Mouse (Mus musculus) activated CD4-positive, CD25-positive, alpha-beta regulatory T cell, adult 4 months (primary cell): ENCODE data around the gene Slc12a6. TPM values are rescaled to one million over a fixed set of nuclear protein-coding genes. Genes with fewer than 3 reads are reported as not detected.
"Not testable (repeated sequence)": the region's sequence is repeated elsewhere in the genome, so short reads cannot be mapped to it uniquely, and the experiment has no call there.

Source experiments
- ATAC-seq: one replicate; pipeline ENCODE4 v1.8.0; 2017
- polyA plus RNA-seq, 2 experiments: library from polyadenylated mRNA; unstranded; fragments of 100-300 nt; shearing (Covaris generic); gene quantifications; one replicate each; pipeline ENCODE4 v1.2.1; 2017

Slc12a6 gene
- polyA plus RNA-seq, 2 experiments from 2014 or later = 47.9 to 48.7 TPM

DNA sequence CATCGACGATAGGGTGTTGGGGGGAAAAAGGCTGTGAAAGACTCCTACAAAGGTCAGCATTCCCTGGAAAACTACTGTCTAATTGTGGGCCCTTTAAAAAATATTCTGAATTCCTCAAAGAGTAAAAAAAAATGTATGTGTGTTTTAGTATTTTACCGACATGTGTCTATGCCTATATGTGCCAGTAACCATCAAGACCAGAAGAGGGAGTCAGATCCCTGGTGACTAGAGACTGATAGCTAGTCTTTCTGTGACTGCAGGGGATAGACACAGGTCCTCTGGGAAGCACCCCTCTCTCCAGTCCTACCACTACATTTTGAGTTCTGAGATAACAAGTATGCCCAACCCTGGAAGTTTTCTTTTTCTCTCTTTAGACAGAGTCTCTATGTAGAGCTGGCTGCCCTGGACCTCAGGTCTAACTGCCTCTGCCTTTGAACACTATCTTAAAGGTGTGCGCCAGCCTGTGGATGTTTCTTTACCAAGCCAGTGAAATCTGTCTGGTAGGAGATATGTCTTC lies 2.8 kb upstream of the Slc12a6 start:
- no peak for ATAC-seq

DNA sequence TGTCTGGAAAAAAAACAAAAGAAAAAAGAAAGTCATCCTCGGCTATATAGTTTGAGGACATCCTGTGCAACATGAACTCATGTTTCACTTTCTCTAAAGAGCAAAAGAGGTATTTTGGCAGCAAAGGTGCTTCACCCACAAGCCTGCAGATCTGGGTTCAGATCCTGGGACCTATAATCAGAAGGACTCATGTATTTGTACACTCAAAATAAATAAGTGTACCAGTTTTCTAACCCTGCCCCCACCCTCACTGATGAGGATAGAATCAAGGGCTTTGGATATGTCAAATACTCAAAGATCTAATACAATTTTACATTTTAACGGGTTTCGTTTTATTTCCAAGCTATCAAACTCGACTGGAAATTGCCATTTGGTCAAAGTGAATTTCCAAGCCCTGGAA lies 1.3 kb upstream of the Slc12a6 start:
- no peak for ATAC-seq

DNA sequence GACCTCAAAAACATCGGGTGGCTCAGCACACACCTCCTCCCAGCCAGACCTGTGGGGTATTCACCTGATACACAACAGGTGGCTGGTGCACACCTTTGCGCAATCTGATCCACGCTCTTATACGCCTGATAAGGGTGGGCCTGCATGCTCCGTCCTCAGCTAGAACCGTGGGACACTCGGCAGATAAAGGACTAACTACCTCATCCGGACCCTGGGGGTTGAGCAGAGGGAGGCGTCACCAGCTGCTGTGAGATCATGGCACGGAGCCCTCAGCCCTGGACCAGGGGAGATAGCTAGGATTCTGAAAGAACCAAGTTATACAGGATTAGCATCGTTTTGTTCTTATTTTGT lies 592 bp downstream of the Slc12a6 start, which contains the start of gene Gm21985:
Gm21985 (plus strand) TSS at position 73 of the 351 bp plus-strand sequence.
- peak; percentile 19 for ATAC-seq

DNA sequence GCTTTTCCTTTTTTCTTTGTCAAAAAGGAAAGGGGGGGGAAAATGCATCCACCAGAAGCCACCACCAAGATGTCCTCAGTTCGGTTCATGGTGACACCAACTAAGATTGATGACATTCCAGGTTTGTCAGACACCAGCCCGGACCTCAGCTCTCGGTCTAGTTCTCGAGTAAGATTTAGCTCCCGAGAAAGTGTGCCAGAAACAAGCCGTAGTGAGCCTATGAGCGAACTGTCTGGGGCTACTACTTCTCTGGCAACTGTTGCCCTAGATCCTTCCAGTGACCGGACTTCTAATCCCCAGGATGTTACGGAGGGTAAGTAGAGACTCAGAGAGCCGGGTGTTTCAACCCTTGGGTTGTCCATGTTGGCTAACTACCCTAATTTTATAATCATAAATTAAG lies 1.2 kb downstream of the Slc12a6 start:
- ATAC-seq = no peak

DNA sequence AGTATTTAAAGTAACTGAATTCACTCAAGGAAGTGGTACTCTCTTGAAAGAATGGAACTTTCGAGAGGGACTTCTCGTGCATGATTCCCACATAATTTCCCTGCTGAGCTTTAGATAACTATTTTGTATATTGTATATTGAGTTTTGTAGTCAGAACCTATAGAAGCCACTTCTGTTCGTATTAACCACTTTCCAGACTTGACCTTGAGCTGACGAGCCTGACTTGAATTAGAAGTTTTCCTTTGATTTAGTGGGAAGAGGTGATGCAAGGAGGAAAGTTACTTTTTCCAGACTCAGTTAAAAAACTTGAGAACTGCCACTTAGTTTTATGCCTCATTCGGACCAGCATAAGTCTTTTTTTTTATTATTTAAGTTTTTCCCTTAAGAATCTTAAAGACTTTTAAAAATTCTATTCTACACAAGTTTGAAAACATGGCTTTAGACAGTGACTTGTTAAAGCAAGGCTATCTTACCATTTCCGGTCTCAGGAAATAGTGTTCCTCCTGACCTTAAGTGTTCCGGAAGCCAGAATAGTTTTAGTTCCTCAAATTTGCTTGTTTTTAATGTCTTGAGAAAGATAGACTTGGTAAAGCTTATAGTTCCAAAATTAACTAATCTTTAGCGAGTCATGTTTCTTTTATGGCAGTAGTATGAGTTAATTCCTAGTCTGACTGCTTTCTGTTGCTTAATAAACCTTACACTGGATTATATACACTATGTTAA lies 2.1 kb downstream of the Slc12a6 start:
- ATAC-seq = peak; percentile 15

DNA sequence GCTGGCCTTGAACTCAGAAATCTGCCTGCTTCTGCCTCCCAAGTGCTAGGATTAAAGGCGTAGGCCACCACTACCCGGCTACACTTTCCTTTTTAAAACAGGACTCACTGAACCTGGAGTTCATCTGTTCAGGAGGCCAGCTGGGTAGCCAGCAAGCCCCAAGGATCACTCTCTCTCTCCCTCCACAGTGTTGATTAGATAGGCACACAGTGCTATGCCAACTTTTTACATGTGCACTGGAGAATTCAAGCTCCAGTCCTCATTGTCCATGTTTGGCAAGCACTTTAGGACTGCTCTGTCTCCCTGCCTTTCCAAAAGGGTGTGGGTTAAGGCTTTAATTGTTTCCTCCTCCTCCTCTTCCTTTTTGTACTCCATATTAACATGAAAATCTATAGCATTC lies 4.4 kb downstream of the Slc12a6 start:
- no peak for ATAC-seq

DNA sequence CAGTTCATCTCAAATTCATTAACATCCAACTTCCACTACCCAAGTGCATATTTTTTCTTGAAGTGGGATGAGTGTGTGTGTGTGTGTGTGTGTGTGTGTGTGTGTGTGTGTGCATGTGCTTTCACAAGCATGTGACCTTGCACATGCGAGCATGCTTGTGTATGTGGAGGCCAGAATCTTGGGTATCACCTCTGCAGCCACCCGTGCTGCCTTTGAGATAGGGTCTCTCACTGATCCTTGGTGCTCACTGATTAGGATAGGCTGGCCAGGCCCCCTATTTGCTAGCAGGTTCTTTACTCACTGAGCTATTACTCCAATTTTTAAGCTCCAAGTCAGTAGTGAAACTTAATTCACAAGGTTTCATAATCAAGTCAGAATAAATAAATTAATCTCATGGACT lies 7.3 kb downstream of the Slc12a6 start:
- no peak for ATAC-seq

DNA sequence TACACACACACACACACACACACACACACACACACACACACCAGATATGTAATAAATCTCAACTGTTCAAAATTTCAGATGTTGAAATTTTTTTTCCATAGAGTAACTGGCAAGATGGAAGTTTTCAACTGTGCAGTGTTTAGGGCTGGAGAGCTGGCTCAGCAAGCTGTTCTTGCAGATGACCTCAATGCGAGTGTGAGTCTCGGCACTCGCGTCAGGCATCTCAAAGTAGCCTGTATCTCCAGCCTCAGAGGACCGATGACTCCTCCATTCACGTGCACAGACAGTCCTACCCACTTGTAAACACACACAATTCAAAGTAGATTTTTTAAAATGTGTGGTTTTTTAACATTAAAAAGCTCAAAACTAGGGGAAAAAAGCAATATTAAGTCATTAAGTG lies 7.8 kb downstream of the Slc12a6 start:
- no peak for ATAC-seq

DNA sequence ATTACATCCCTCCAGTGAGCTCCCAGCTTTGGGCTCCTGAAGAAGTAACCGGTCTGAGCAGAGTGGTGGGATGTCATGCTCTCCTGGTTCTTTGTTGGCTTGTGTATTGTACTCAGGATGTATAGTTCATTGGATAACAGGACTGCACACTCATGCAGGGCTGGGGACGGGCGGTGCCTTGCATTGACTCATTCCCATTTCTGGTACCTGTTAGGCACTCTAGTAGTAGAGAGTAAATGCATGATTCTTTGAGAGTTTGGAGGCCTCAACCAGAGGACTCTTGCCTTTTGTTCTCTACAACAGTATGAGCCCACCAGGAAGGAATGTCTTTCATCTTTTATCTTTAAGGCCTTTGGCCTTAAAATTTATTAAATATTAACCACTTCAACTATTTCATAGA lies 11.2 kb downstream of the Slc12a6 start:
- no peak for ATAC-seq

DNA sequence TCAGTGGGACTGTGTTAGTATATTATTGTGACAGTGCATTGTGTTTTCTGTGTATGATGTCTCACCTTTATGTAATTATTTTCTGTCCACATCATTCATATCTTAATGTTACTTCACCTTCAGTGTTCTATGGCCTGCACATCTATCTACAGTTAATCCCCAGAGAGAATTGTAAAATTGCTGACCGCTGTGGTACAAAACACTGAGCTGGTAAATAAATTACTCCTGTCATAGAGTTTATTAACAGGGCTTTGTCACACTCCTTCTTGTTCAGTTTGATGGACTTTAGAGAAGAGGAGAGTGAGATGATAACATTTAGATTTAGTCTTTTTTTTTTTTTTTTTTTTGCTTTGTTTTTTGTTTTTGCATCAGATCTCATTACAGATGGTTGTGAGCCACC lies 17.2 kb downstream of the Slc12a6 start:
- ATAC-seq = no peak

DNA sequence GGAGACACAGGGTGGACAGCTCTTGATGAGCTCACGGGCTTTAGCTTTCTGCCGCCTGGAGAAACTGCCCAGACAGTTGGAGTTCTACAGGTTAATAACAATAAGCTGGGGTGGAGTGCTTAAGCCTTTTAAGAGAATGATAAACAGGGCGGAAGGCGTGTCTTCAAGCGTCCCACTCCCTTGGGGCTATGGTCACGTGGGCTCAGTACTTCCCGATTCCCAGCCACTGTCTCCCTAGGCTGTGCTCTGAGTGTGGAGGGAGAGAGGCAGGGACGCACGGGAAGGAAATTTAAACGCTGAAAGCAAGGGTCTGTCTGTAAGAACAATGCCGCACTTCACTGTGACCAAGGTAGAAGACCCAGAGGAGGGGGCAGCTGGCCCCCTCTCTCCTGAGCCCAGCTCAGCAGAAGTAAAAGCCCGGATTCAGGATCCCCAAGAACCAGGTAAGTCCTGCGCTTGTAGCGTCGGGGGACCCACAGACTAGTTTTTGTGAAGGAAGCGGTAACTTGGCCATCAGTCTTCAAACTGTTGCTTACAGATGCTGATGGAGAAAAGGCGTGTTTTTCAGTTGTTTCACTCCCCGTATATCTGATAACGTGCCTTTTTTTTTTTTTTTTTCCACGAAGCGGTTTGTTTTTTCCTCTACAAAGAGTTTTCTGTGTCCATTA lies 18.9 kb downstream of the Slc12a6 start:
- ATAC-seq = peak; percentile 63

DNA sequence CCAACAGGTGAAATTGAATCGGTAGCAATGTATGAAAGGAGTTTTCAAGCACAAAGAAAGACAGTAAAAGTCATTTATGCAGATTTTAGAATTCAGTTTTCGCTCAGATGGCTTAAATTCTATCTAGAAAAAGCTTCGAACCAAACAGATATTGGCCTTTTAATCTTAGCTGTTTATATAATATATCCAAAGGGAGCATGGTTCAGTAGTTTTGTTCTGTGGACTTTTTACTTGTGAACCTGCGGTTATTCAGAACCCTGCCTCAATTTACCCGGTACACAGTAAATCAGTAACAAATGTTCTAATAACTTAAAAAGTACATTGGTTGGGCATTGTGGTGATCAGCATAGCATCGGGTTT lies 19.4 kb downstream of the Slc12a6 start:
- no peak for ATAC-seq

DNA sequence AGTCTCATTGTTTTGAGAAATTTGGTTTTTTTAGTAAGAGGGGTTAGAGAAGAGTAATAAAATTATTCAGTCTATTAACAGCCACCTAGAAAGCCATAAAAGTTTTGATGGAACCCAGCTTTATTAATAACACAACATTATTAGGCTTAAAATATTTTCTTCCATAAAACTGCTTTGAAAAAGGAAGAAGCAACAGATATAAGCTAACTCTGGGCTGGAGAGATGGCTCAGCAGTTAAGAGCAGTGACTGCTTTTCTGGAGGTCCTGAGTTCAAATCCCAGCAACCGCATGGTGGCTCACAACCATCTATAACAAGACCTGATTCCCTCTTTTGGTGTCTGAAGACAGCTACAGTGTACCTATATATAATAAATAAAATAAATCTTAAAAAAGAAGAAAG lies 20.4 kb downstream of the Slc12a6 start:
- ATAC-seq = not testable (repeated sequence)

DNA sequence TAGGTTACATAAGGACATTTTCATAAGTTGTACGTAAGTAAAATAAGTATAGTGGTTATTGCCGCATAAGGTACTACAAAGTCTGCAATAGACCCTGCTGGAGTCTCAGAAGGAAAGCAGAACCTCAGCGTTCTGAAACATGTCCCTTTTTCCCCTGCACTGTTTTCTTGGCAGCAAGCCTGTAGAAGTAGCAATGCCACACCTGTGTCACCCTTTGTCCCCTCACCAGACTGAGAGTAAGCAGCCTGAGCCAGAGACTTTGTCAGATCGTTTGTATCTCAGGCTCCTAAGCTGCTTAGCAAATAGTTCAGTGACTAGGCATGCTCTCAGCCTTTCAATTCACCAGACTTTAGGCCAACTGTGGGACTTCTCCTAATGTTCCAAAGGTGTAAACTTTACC lies 21.4 kb downstream of the Slc12a6 start:
- no peak for ATAC-seq

DNA sequence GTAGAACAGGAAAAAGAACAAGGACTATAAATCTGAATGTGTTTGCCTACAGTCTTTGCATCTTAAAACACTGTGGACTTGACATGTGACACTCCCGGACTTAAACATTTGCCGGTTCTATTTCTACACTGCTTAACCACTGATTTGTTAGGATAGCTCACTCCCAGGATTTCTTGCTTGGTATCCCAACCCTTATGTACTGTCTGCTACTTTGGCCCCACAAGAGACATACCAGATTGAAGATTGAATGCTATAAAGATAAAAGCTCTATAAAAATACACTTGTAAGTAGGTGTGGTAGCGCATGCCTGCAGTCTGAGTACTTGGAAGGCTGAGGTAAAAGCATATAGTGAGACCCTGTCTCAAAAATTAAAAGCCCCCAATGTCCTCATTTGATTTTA lies 23.9 kb downstream of the Slc12a6 start:
- ATAC-seq = no peak

DNA sequence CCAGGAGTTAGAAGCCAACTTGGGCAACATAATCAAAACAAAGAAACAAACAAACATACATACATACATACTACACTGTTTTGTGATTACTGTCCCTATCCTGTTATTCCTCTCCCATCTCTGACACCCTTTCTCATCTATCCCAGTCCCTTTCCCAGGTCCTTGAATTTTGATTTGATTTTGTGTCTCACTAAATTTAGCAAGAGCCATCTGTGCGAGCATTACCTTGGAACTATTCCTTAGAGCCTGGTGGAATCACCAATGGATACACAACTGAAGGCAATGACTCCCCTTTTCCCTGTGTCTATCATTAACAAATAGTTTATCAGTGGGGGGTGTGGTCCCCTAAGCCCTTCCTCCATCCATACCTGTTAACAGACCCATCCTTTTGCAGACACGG lies 27.2 kb downstream of the Slc12a6 start:
- ATAC-seq = no peak

DNA sequence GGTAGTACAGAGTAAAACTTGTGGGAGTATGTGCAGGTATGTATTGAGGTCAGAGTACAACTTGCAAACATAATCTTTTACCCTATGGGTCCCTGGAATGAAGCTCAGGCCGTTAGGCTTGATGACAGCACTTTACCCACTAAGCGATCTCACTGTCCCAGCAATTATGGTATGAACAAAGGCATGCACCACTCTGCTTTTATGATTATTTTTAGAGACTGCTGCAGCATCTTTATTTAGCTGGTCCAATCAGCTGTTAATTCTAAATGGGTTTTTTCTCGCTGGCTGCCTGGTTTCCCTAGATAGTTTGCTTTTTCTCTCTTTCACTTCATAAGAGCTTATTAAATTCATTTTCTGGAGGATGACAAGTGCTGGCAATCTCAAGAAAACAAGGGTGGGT lies 30.6 kb downstream of the Slc12a6 start:
- ATAC-seq = no peak

DNA sequence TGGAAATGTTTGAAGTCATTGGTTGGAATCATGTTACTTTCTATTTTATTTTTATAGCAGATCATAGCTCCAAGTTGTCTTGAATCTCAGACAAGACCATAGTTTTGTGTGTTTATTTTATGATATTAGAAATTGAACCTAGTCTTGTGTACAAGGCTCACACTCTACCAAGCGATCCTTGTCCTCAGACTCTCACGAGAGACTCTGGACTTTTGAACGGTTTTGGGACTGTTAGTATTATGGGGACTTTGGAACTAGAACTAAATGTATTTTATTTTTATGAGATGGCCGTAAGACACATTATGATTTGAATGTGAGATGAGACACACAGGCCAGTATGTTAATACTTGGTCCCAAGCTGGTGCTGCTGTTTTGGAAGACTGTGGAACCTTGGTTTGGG lies 32.6 kb downstream of the Slc12a6 start:
- no peak for ATAC-seq

DNA sequence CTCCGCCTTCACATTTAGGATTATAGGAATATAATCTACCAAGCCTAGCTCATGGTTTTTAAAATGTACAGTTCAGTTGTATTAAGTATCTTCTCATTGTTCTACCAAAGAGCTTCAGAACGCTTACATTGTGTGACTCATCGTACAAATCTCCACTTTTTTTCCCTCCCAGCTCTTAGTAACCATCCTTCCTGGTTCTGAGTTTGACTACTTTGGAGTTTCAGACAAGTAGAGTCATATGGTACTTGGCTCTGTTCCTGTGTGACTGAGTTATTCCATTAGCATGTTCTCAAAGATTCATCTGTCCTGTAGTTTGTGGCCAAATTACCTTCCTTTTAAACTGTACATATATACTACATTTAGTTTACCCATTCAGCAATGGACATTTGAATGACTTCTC lies 43.0 kb downstream of the Slc12a6 start:
- ATAC-seq = no peak

DNA sequence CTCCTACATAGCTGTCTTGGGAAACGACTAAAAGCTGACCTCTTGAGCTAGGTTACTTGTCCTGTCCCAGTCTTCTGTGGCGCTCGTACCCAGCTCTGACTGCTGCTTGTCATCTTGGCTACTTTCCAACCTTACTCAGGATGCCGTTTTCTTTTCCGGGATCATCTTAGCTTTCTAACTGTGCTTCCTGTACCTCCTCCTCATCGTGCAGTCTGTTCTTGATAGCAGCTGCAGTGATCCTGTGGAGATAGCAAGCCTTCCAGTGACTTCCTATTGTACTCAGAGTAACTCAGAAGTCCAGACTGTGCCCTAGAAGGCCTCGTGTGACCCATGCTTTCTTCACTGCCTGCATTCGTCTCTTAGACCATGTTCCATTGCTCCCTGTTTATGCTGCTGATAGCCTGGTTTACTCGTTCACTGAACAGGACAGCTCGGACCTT lies 43.6 kb downstream of the Slc12a6 start:
- peak; percentile 37 for ATAC-seq

DNA sequence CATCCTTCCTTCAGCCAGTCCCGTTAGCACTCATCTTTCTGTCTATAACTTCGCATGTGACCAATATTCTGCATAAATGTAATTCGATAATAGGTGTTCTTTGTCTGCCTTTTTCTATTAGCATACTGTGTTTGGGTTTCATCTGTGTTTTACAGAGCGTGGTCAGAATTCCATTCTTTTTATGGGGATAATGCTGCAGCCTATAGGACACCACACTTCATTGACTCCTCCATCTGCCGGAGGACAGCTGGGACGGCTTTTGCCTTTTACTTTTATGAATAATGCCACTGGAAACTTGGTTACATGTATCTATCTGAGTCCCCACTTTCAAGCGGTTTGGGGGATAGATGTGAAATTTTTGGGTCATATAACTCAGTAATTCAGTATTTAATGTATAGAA lies 50.0 kb downstream of the Slc12a6 start:
- ATAC-seq = no peak

DNA sequence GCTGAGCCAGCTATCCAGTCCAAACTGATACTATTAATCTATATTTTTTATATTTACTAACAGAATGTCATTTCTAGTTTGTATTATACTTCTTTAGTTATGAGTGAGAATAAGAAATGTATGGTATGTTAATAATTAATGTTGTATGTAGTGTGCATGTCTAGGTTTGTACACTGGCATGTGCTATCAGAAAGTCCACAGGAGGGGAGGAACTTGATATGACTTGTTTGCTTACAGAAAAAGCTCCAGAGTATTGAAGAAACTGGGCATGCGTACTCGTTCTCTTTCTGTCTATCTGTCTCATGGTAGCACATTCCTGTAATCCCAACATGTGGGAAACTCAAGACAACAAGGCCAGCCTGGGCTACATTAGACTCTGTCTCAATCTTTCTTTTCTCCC lies 52.6 kb downstream of the Slc12a6 start:
- ATAC-seq = no peak

DNA sequence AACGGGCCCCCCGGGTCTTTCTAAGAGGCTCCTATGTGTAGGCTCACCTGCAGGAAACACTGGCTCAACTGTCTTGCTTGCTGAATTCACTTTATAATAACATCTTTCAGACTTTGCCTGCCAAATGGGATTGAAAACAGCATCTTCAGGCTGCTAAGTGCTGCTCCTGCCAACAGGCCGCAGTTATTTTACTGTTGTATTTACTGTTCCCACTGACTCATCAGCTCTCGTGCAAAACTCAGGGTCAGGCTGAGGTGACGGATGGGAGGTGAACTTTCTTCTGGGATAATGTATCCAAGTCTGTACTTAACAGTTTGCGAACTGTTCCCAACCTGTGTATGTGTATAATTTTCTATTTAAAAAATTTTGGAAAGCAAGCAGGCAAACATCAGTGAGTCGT lies 53.3 kb downstream of the Slc12a6 start:
- no peak for ATAC-seq

DNA sequence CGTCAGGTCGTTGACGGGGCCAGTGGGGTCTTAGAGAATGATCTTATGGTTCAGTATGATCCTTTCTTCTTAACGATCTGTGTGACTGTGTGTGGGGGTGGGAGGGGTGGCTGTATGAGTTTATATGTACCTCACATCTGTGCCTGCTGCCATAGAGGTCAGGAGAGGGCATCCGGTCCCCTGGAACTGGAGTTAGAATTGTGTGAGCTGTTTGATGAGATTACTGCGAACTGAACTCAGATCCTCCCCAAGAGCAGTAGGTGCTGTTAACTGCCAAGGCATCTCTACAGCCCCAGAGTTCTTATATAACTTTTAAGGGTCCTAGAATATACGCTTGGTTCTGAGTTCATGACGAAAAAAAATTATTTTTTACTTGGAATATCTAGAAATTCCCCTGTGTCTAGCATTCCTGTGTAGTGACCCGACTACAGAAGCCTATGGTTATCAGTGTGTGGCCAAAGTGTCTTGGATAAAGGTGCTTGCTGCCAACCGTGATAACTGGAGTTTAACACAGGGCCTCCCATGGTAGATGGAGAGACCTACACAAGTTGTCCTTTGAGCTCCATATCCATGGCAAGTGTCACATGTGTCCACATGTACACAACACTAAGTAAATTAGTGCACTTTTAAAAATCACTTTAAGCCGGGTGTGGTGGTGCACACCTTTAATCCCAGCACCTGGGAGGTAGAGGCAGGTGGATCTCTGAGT lies 62.6 kb downstream of the Slc12a6 start:
- ATAC-seq = no peak
